Mouse (Mus musculus): Measurements from ENCODE around the gene Sox13. TPM values are rescaled to one million over a fixed set of nuclear protein-coding genes. Genes with fewer than 3 reads are reported as not detected.
A peak's percentile ranks its signal among the peaks of the same experiment; 100 is the strongest.

The Sox13 gene
- polyA plus RNA-seq, 1 experiment, result not detected

GRCm38 (mm10) chr1:133364022-133364630, 60.1 kb downstream of the Sox13 start:
- Histone ChIP-seq H3K4me1 (ENCODE audit: control insufficient read depth, insufficient read depth, low read length) (no peaks in the 10 kb centered on the region), H3K4me3 (ENCODE audit: insufficient read depth, low read length) (peak overlapping the region; percentile 42; the same call in 1 of the 2 replicates), H3K27ac (ENCODE audit: insufficient read depth, low read depth, low read length) (no peak overlapping the region)
- no peak for TF ChIP-seq CTCF (IDR thresholded peaks at IDR 0.05; ENCODE audit: low read depth, low read length)
- no peak for TF ChIP-seq POLR2A (IDR thresholded peaks at IDR 0.05; ENCODE audit: borderline replicate concordance, low read depth, low read length)

- Histone ChIP-seq H3K4me3 (ENCODE audit: insufficient read depth, low read length) (peak within 1 kb of the TSS; percentile 42), H3K4me1 (ENCODE audit: control insufficient read depth, insufficient read depth, low read length) (no peaks in the 10 kb centered on the region), H3K27ac (ENCODE audit: insufficient read depth, low read depth, low read length) (no peak within 1 kb of the TSS)
- TF ChIP-seq CTCF (IDR thresholded peaks at IDR 0.05; ENCODE audit: low read depth, low read length) (no peak), POLR2A (IDR thresholded peaks at IDR 0.05; ENCODE audit: borderline replicate concordance, low read depth, low read length) (no peak)
Measured at GRCm38 (mm10) chr1:133363276-133364021, 60.7 kb downstream of the Sox13 start, which contains the start of gene Etnk2. TSS of gene Etnk2 (plus strand) at chr1:133363572.

DNA sequence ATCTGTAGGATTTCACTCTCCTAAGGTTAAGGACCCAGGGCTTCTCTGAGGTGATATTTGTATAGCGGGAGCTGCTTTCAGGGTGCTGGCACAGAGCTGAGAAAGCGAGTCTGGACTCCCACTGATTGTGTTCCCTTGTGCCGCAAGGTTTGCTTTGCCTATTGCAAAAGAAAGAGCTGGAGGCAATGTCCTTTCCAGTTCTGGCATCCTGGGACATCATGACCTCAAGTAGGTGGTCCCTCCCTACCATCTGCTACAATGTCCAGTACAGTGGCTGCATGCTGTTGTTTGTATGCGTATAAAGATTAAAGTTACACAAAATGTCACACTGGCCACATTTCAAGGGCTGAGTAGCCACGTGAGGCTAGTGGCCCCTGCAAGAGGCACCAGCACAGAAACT, 62.1 kb downstream of the Sox13 start:
- no peak overlapping the region for H3K4me3 ChIP-seq (ENCODE audit: insufficient read depth, low read length)
- no peaks in the 10 kb centered on the region for H3K4me1 ChIP-seq (ENCODE audit: control insufficient read depth, insufficient read depth, low read length)
- TF ChIP-seq CTCF (IDR thresholded peaks at IDR 0.05; ENCODE audit: low read depth, low read length), result no peak
- no peak for TF ChIP-seq POLR2A (IDR thresholded peaks at IDR 0.05; ENCODE audit: borderline replicate concordance, low read depth, low read length)
- no peak overlapping the region for H3K27ac ChIP-seq (ENCODE audit: insufficient read depth, low read depth, low read length)

- no peaks in the 10 kb centered on the region for H3K4me1 ChIP-seq (ENCODE audit: control insufficient read depth, insufficient read depth, low read length)
- H3K4me3 ChIP-seq (ENCODE audit: insufficient read depth, low read length), result no peak overlapping the region
- H3K27ac ChIP-seq (ENCODE audit: insufficient read depth, low read depth, low read length), result no peak overlapping the region
- no peak for TF ChIP-seq POLR2A (IDR thresholded peaks at IDR 0.05; ENCODE audit: borderline replicate concordance, low read depth, low read length)
- TF ChIP-seq CTCF (IDR thresholded peaks at IDR 0.05; ENCODE audit: low read depth, low read length), result no peak
Measured at GRCm38 (mm10) chr1:133361006-133361405, 63.2 kb downstream of the Sox13 start.

GRCm38 (mm10) chr1:133356330-133356729, 67.8 kb downstream of the Sox13 start:
- Histone ChIP-seq H3K27ac (ENCODE audit: insufficient read depth, low read depth, low read length) (no peak overlapping the region), H3K4me1 (ENCODE audit: control insufficient read depth, insufficient read depth, low read length) (no peaks in the 10 kb centered on the region), H3K4me3 (ENCODE audit: insufficient read depth, low read length) (no peak overlapping the region)
- TF ChIP-seq POLR2A (IDR thresholded peaks at IDR 0.05; ENCODE audit: borderline replicate concordance, low read depth, low read length) (no peak), CTCF (IDR thresholded peaks at IDR 0.05; ENCODE audit: low read depth, low read length) (no peak)

- no peak overlapping the region for H3K4me3 ChIP-seq (ENCODE audit: insufficient read depth, low read length)
- no peak for TF ChIP-seq POLR2A (IDR thresholded peaks at IDR 0.05; ENCODE audit: borderline replicate concordance, low read depth, low read length)
- TF ChIP-seq CTCF (IDR thresholded peaks at IDR 0.05; ENCODE audit: low read depth, low read length), result no peak
- H3K27ac ChIP-seq (ENCODE audit: insufficient read depth, low read depth, low read length), result no peak overlapping the region
- no peaks in the 10 kb centered on the region for H3K4me1 ChIP-seq (ENCODE audit: control insufficient read depth, insufficient read depth, low read length)
Measured at GRCm38 (mm10) chr1:133355912-133356311, 68.3 kb downstream of the Sox13 start.

GRCm38 (mm10) chr1:133355469-133355868, 68.7 kb downstream of the Sox13 start:
- no peak for TF ChIP-seq POLR2A (IDR thresholded peaks at IDR 0.05; ENCODE audit: borderline replicate concordance, low read depth, low read length)
- Histone ChIP-seq H3K4me3 (ENCODE audit: insufficient read depth, low read length) (no peak overlapping the region), H3K27ac (ENCODE audit: insufficient read depth, low read depth, low read length) (no peak overlapping the region), H3K4me1 (ENCODE audit: control insufficient read depth, insufficient read depth, low read length) (no peaks in the 10 kb centered on the region)

GRCm38 (mm10) chr1:133353371-133353809, 70.8 kb downstream of the Sox13 start:
- no peaks in the 10 kb centered on the region for H3K4me1 ChIP-seq (ENCODE audit: control insufficient read depth, insufficient read depth, low read length)
- no peak overlapping the region for H3K27ac ChIP-seq (ENCODE audit: insufficient read depth, low read depth, low read length)
- no peak overlapping the region for H3K4me3 ChIP-seq (ENCODE audit: insufficient read depth, low read length)
- TF ChIP-seq POLR2A (IDR thresholded peaks at IDR 0.05; ENCODE audit: borderline replicate concordance, low read depth, low read length) (no peak), CTCF (IDR thresholded peaks at IDR 0.05; ENCODE audit: low read depth, low read length) (peak; percentile 57)

DNA sequence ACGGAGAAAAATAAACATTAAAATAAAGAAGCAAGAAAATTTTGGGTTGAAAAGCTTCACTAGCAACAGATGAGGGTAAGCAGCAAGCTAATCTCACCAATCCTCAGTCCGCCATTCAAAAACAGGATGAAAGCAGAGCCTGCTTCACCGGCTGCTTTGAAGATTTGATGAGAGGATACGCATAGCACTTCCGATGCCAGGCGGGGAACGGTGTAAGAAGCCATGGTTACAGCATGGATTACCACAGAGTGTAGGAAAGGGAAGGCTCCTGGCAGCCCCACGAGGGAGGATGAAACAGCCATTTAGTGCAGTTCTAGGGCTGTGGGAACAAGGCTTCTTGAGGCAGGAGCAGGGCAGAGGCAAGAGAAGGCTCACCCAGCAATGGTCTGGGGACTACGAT, 72.4 kb downstream of the Sox13 start:
- H3K27ac ChIP-seq (ENCODE audit: insufficient read depth, low read depth, low read length), result no peak overlapping the region
- no peak overlapping the region for H3K4me3 ChIP-seq (ENCODE audit: insufficient read depth, low read length)
- no peak for TF ChIP-seq POLR2A (IDR thresholded peaks at IDR 0.05; ENCODE audit: borderline replicate concordance, low read depth, low read length)
- TF ChIP-seq CTCF (IDR thresholded peaks at IDR 0.05; ENCODE audit: low read depth, low read length), result no peak
- peaks cover 4% of the 10 kb centered on the region; the same call in 1 of the 2 replicates for H3K4me1 ChIP-seq (ENCODE audit: control insufficient read depth, insufficient read depth, low read length)

DNA sequence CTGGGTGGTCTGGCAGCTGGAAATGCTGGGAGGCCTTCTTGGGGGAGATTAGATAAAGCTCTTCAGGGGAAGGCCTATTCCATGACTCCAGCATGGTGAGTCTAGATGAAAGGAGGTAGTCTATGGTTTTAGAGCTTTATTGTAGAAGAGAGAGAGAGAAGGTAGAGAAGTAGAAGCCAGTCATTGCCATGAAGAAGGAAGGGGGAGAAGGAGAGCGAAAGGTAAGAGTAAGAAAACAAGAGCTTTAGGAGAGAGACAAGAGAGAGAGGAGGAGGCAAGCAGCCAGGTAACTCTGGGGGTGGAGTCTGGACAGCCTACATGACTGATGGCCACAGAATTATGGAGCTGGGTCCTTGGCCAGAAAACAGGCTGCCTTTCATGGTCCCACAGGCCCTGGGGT, 74.0 kb downstream of the Sox13 start, which contains the start of gene Ren1:
Gene Ren1, plus strand, starts transcription at position 301 of the 400 bp plus-strand sequence.
- no peak within 1 kb of the TSS for H3K27ac ChIP-seq (ENCODE audit: insufficient read depth, low read depth, low read length)
- peaks cover 4% of the 10 kb centered on the region; the same call in 1 of the 2 replicates for H3K4me1 ChIP-seq (ENCODE audit: control insufficient read depth, insufficient read depth, low read length)
- TF ChIP-seq POLR2A (IDR thresholded peaks at IDR 0.05; ENCODE audit: borderline replicate concordance, low read depth, low read length) (no peak), CTCF (IDR thresholded peaks at IDR 0.05; ENCODE audit: low read depth, low read length) (no peak)
- H3K4me3 ChIP-seq (ENCODE audit: insufficient read depth, low read length), result no peak within 1 kb of the TSS

Data from bone marrow macrophage, adult 2 months (primary cell).